Mouse (Mus musculus) forebrain, embryonic 16.5 days (tissue): ENCODE measurements around the gene Clec4g. TPM values are rescaled to one million over a fixed set of nuclear protein-coding genes. Genes with fewer than 3 reads are reported as not detected.

Source experiments
- ATAC-seq: fragments of 200-750 bp; cut with Nextera tagmentation; 2 replicates; pipeline ENCODE4 v1.8.0; 2017; ENCODE audit warnings: mild to moderate bottlenecking, moderate library complexity
- H3K27ac ChIP-seq: fragments of 300-500 bp; sonication (generic); 2 replicates; pipeline ENCODE4 v1.5.1; 2014; ENCODE audit warnings: low read length, control low read depth
- H3K27me3 ChIP-seq: fragments of 300-500 bp; sonication (generic); replicated peaks from 2 replicates; pipeline ENCODE4 v1.6.1; 2014; ENCODE audit warnings: low read length; ENCODE audit not compliant: control insufficient read depth, insufficient read depth
- H3K36me3 ChIP-seq: fragments of 300-500 bp; sonication (generic); 2 replicates; pipeline ENCODE4 v1.6.1; 2014; ENCODE audit not compliant: control insufficient read depth, insufficient read depth
- H3K4me1 ChIP-seq: fragments of 300-500 bp; sonication (generic); replicated peaks from 2 replicates; pipeline ENCODE4 v1.6.1; 2014; ENCODE audit warnings: low read length; ENCODE audit not compliant: control insufficient read depth, insufficient read depth
- H3K4me2 ChIP-seq: fragments of 300-500 bp; sonication (generic); 2 replicates; pipeline ENCODE4 v1.6.1; 2014; ENCODE audit warnings: mild to moderate bottlenecking, low read length, control low read depth
- H3K4me3 ChIP-seq: fragments of 300-500 bp; sonication (generic); replicated peaks from 2 replicates; pipeline ENCODE4 v1.5.1; 2014; ENCODE audit warnings: mild to moderate bottlenecking, low read length, control low read depth
- H3K9ac ChIP-seq: fragments of 300-500 bp; sonication (generic); replicated peaks from 2 replicates; pipeline ENCODE4 v1.6.1; 2014; ENCODE audit warnings: low read depth, low read length, control low read depth
- H3K9me3 ChIP-seq: fragments of 300-500 bp; sonication (generic); 2 replicates; pipeline ENCODE4 v1.6.1; 2016; ENCODE audit warnings: low read length; ENCODE audit not compliant: control insufficient read depth
- WGBS: fragments of 180-500 bp; shearing (Covaris S2); extraction: QIAGEN DNeasy Blood & Tissue Kit; methylation state at CpG from one replicate; pipeline ENCODE4 v1.1.7; 2014; 5-methylcytosine and 5-hydroxymethylcytosine counted together
- polyA plus RNA-seq: library from polyadenylated mRNA; unstranded; fragments of >200 nt; fragmentation: Nextera tagmentation; extraction: Ambion mirVana; gene quantifications from 2 replicates; pipeline ENCODE4 v1.2.1, GENCODE M21; 2015

The Clec4g gene
- polyA plus RNA-seq, 1 experiment from 2014 or later = not detected

- Histone ChIP-seq H3K4me1 (peaks cover 9% of the 10 kb centered on the region), H3K9me3 (no peaks in the 10 kb centered on the region), H3K27me3 (no peaks in the 10 kb centered on the region), H3K27ac (peak within 1 kb of the TSS; percentile 83), H3K4me2 (peak within 1 kb of the TSS; percentile 75), H3K4me3 (peak within 1 kb of the TSS; percentile 65), H3K9ac (peak within 1 kb of the TSS; percentile 74), H3K36me3 (no peaks in the 10 kb centered on the region)
- peak; percentile 87 for ATAC-seq
- WGBS = under 1% methylated on average over 23 of the region's 23 CpGs
Measured at GRCm38 (mm10) chr8:3671980-3672491, 48.4 kb downstream of the Clec4g start, which contains the start of gene Fcor. Gene Fcor (minus strand): TSS chr8:3672362.

DNA sequence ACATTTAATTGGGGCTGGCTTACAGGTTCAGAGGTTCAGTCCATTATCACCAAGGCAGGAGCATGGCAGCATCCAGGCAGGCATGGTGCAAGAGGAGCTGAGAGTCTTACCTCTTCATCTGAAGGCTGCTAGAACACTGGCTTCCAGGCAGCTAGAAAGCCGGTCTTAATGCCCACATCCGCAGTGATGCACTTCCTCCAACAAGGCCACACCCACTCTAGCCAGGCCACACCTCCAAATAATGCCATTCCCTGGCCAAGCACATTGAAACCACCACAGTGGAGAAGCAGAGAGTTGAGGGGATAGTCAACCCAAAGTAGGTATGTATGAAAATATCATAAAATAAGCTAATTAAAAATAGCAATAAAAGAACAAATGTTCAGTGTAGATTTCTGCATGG lies 50.1 kb downstream of the Clec4g start:
- no peak overlapping the region for H3K4me3 ChIP-seq
- H3K9ac ChIP-seq = no peak overlapping the region
- no peak overlapping the region for H3K27ac ChIP-seq
- no peaks in the 10 kb centered on the region for H3K9me3 ChIP-seq
- H3K36me3 ChIP-seq = no peaks in the 10 kb centered on the region
- ATAC-seq = no peak
- H3K4me1 ChIP-seq = peaks cover 4% of the 10 kb centered on the region; the same call in 1 of the 2 replicates
- no peaks in the 10 kb centered on the region for H3K27me3 ChIP-seq
- no peak overlapping the region for H3K4me2 ChIP-seq
- 84% methylated on average over 2 of the region's 2 CpGs for WGBS

GRCm38 (mm10) chr8:3665507-3665906 lies 54.9 kb downstream of the Clec4g start, which contains the start of gene Mcemp1:
Gene Mcemp1 (plus strand): TSS chr8:3665754.
- H3K4me1 ChIP-seq = no peaks in the 10 kb centered on the region
- no peaks in the 10 kb centered on the region for H3K9me3 ChIP-seq
- H3K4me2 ChIP-seq = no peak within 1 kb of the TSS
- no peaks in the 10 kb centered on the region for H3K36me3 ChIP-seq
- no peak for ATAC-seq
- no peak within 1 kb of the TSS for H3K4me3 ChIP-seq
- H3K27ac ChIP-seq = no peak within 1 kb of the TSS
- H3K27me3 ChIP-seq = no peaks in the 10 kb centered on the region
- 81% methylated on average over 6 of the region's 6 CpGs for WGBS
- H3K9ac ChIP-seq = no peak within 1 kb of the TSS

DNA sequence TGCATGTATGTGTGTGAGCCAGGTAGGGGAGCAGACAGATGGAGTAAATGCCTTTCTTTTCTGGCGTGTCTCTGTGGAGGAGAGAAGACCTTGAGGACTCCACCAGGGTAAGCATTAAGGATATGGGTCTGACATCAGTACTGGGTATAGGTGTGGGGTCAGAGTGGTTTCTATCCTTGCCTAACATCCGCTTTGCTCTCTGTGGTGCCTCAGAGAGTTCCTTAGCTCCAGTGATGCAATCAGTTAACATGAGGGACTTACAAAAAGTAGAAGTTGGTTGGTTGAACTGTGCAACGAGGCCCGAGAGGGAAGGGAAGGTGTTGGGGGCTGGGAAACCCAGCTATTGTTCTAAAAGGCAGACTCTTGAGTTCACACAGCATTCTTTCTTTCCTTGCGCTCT lies 56.0 kb downstream of the Clec4g start:
- no peaks in the 10 kb centered on the region for H3K4me1 ChIP-seq

GRCm38 (mm10) chr8:3660889-3661288 lies 59.6 kb downstream of the Clec4g start:
- 85% methylated on average over 8 of the region's 8 CpGs for WGBS
- Histone ChIP-seq H3K27ac (no peak overlapping the region), H3K4me1 (peaks cover 4% of the 10 kb centered on the region; the same call in 1 of the 2 replicates), H3K9me3 (no peaks in the 10 kb centered on the region), H3K4me3 (no peak overlapping the region), H3K9ac (no peak overlapping the region), H3K4me2 (no peak overlapping the region), H3K27me3 (no peaks in the 10 kb centered on the region), H3K36me3 (no peaks in the 10 kb centered on the region)
- no peak for ATAC-seq

More for the DNA sequence above, 56.0 kb downstream of the Clec4g start:
- H3K9ac ChIP-seq = no peak overlapping the region
- ATAC-seq = no peak
- H3K4me3 ChIP-seq = no peak overlapping the region
- no peaks in the 10 kb centered on the region for H3K36me3 ChIP-seq
- 67% methylated on average over 5 of the region's 5 CpGs for WGBS
- no peak overlapping the region for H3K4me2 ChIP-seq
- no peaks in the 10 kb centered on the region for H3K27me3 ChIP-seq
- no peak overlapping the region for H3K27ac ChIP-seq
- no peaks in the 10 kb centered on the region for H3K9me3 ChIP-seq

Other genes with a start within 250 kb of the Clec4g start
- 0.16 TPM in 2 replicates for gene Tex45, start 249.8 kb downstream of the Clec4g start, polyA plus RNA-seq
- 75.4 and 76.7 TPM in 2 replicates for gene Zfp358, start 227.5 kb downstream of the Clec4g start, polyA plus RNA-seq
- 88.3 and 111 TPM in 2 replicates for gene Mcoln1, start 220.2 kb downstream of the Clec4g start, polyA plus RNA-seq
- 27.3 and 36.0 TPM in 2 replicates for gene Pnpla6, start 205.3 kb downstream of the Clec4g start, polyA plus RNA-seq
- gene C330021F23Rik, start 152.7 kb downstream of the Clec4g start, polyA plus RNA-seq = 0.29 and 0.56 TPM in 2 replicates
- gene Camsap3, start 133.4 kb downstream of the Clec4g start, polyA plus RNA-seq = 38.1 and 39.3 TPM in 2 replicates
- 69.3 and 71.2 TPM in 2 replicates for gene Xab2, start 99.3 kb downstream of the Clec4g start, polyA plus RNA-seq
- gene Pet100, start 99.1 kb downstream of the Clec4g start, polyA plus RNA-seq = 79.0 and 83.6 TPM in 2 replicates
- gene Pcp2, start 95.1 kb downstream of the Clec4g start, polyA plus RNA-seq = 0.41 and 0.98 TPM in 2 replicates
- gene Stxbp2, start 89.7 kb downstream of the Clec4g start, polyA plus RNA-seq = 49.6 and 85.0 TPM in 2 replicates
- 0.45 and 0.71 TPM in 2 replicates for gene Retn, start 64.9 kb downstream of the Clec4g start, polyA plus RNA-seq
- not detected in 2 replicates for gene Mcemp1, start 54.9 kb downstream of the Clec4g start, polyA plus RNA-seq
- gene Fcor, start 48.3 kb downstream of the Clec4g start, polyA plus RNA-seq = 10.0 and 14.2 TPM in 2 replicates
- gene Trappc5, start 44.4 kb downstream of the Clec4g start, polyA plus RNA-seq = 64.8 and 69.6 TPM in 2 replicates
- 0.25 and 0.30 TPM in 2 replicates for gene Fcer2a, start 26.5 kb downstream of the Clec4g start, polyA plus RNA-seq
- gene Cd209a, start 28.3 kb upstream of the Clec4g start, polyA plus RNA-seq = not detected in 2 replicates
- gene Cd209e, start 133.7 kb upstream of the Clec4g start, polyA plus RNA-seq = not detected in 2 replicates
- gene Cd209d, start 157.9 kb upstream of the Clec4g start, polyA plus RNA-seq = not detected in 2 replicates
- not detected in 2 replicates for gene Cd209b, start 206.2 kb upstream of the Clec4g start, polyA plus RNA-seq
- gene Cd209c, start 234.1 kb upstream of the Clec4g start, polyA plus RNA-seq = 0.31 and 0.77 TPM in 2 replicates